Mouse (Mus musculus) liver, embryonic 13.5 days (tissue): Measurements from ENCODE around the gene Rfpl4. TPM values are rescaled to one million over a fixed set of nuclear protein-coding genes. Genes with fewer than 3 reads are reported as not detected.
"Not testable (repeated sequence)": the region's sequence is repeated elsewhere in the genome, so short reads cannot be mapped to it uniquely, and the experiment has no call there.

Source experiments
- ATAC-seq: fragments of 200-750 bp; cut with Nextera tagmentation; 2 replicates; pipeline ENCODE4 v1.8.0; 2017; ENCODE audit warnings: low read depth, mild to moderate bottlenecking, moderate number of reproducible peaks, moderate library complexity
- DNase-seq: peaks from one replicate; pipeline ENCODE4 v3.0.0; 2022
- H3K27ac ChIP-seq: fragments of 300-500 bp; sonication (generic); 2 replicates; pipeline ENCODE4 v1.5.1; 2015; ENCODE audit warnings: moderate library complexity, mild to moderate bottlenecking, inconsistent platforms
- H3K27me3 ChIP-seq: fragments of 300-500 bp; sonication (generic); 2 replicates; pipeline ENCODE4 v1.6.1; 2015; ENCODE audit warnings: mild to moderate bottlenecking, inconsistent platforms
- H3K36me3 ChIP-seq: fragments of 300-500 bp; sonication (generic); 2 replicates; pipeline ENCODE4 v1.6.1; 2015; ENCODE audit warnings: mild to moderate bottlenecking, inconsistent platforms
- H3K4me1 ChIP-seq: fragments of 300-500 bp; sonication (generic); replicated peaks from 2 replicates; pipeline ENCODE4 v1.6.1; 2015; ENCODE audit warnings: inconsistent platforms
- H3K4me2 ChIP-seq: fragments of 300-500 bp; sonication (generic); 2 replicates; pipeline ENCODE4 v1.6.1; 2015; ENCODE audit warnings: inconsistent platforms, mild to moderate bottlenecking, moderate library complexity
- H3K4me3 ChIP-seq: fragments of 300-500 bp; sonication (generic); replicated peaks from 2 replicates; pipeline ENCODE4 v1.5.1; 2015; ENCODE audit warnings: mild to moderate bottlenecking, inconsistent platforms
- H3K9ac ChIP-seq: fragments of 300-500 bp; sonication (generic); 2 replicates; pipeline ENCODE4 v1.6.1; 2015; ENCODE audit warnings: mild to moderate bottlenecking, inconsistent platforms
- H3K9me3 ChIP-seq: fragments of 300-500 bp; sonication (generic); replicated peaks from 2 replicates; pipeline ENCODE4 v1.6.1; 2016; ENCODE audit warnings: inconsistent platforms
- WGBS: fragments of 180-500 bp; shearing (Covaris S2); methylation state at CpG from one replicate; pipeline ENCODE4 v1.1.7; 2015; ENCODE audit not compliant: insufficient replicate concordance; 5-methylcytosine and 5-hydroxymethylcytosine counted together
- polyA plus RNA-seq: library from polyadenylated mRNA; unstranded; fragments of >200 nt; fragmentation: Nextera tagmentation; extraction: Ambion mirVana; gene quantifications from 2 replicates; pipeline ENCODE4 v1.2.1, GENCODE M21; 2015

Gene Rfpl4
- not detected in 2 replicates for polyA plus RNA-seq

GRCm38 (mm10) chr7:5116850-5117249, at the start of gene Rfpl4:
Rfpl4 (minus strand) TSS chr7:5116950.
- WGBS = 69% methylated on average over 3 of the region's 3 CpGs
- no peak within 1 kb of the TSS for H3K4me2 ChIP-seq
- 0 out of 2 replicates have a peak, but pooled peaks cover 5% of the 10 kb centered on the region for H3K27me3 ChIP-seq
- no peaks in the 10 kb centered on the region for H3K9me3 ChIP-seq
- H3K4me1 ChIP-seq = no peaks in the 10 kb centered on the region
- no peak within 1 kb of the TSS for H3K4me3 ChIP-seq
- H3K36me3 ChIP-seq = no peaks in the 10 kb centered on the region
- H3K9ac ChIP-seq = no peak within 1 kb of the TSS
- DNase-seq (no peak), ATAC-seq (no peak)
- H3K27ac ChIP-seq = no peak within 1 kb of the TSS

GRCm38 (mm10) chr7:5149570-5149969, 32.8 kb upstream of the Rfpl4 start, which contains the start of gene Vmn1r55:
Vmn1r55 (minus strand) TSS chr7:5149670.
- not testable (repeated sequence) for H3K27me3 ChIP-seq, DNase-seq, ATAC-seq, H3K4me2 ChIP-seq, H3K9ac ChIP-seq, H3K27ac ChIP-seq, H3K4me3 ChIP-seq, H3K9me3 ChIP-seq, H3K4me1 ChIP-seq, H3K36me3 ChIP-seq

- Histone ChIP-seq H3K4me2 (peak within 1 kb of the TSS; percentile 61), H3K36me3 (no peaks in the 10 kb centered on the region), H3K4me1 (peaks cover 8% of the 10 kb centered on the region; the same call in 1 of the 2 replicates), H3K27ac (no peak within 1 kb of the TSS), H3K9me3 (no peaks in the 10 kb centered on the region), H3K9ac (peak within 1 kb of the TSS; percentile 46), H3K27me3 (0 out of 2 replicates have a peak, but pooled peaks cover 5% of the 10 kb centered on the region), H3K4me3 (peak within 1 kb of the TSS; percentile 44)
- DNase-seq (peak; percentile 53), ATAC-seq (peak; percentile 82)
- WGBS = 13% methylated on average over 42 of the region's 42 CpGs
Observed at GRCm38 (mm10) chr7:5125549-5126406, 9.0 kb upstream of the Rfpl4 start, which contains the start of gene Rasl2-9. Rasl2-9 (minus strand) TSS chr7:5125950.

GRCm38 (mm10) chr7:5125078-5125477, 8.3 kb upstream of the Rfpl4 start:
- H3K4me3 ChIP-seq = no peak overlapping the region

GRCm38 (mm10) chr7:5112701-5113100, 4.0 kb downstream of the Rfpl4 start:
- 25% methylated on average over 3 of the region's 3 CpGs for WGBS
- no peak for DNase-seq
- Histone ChIP-seq H3K27me3 (no peaks in the 10 kb centered on the region), H3K27ac (no peak overlapping the region), H3K4me3 (no peak overlapping the region), H3K36me3 (no peaks in the 10 kb centered on the region), H3K4me1 (no peaks in the 10 kb centered on the region), H3K9me3 (no peaks in the 10 kb centered on the region), H3K9ac (no peak overlapping the region), H3K4me2 (no peak overlapping the region)
- no peak for ATAC-seq

More at GRCm38 (mm10) chr7:5125078-5125477, 8.3 kb upstream of the Rfpl4 start:
- peak overlapping the region; percentile 61 for H3K4me2 ChIP-seq
- no peak for ATAC-seq
- 0 out of 2 replicates have a peak, but pooled peaks cover 5% of the 10 kb centered on the region for H3K27me3 ChIP-seq
- peaks cover 8% of the 10 kb centered on the region; the same call in 1 of the 2 replicates for H3K4me1 ChIP-seq
- no peaks in the 10 kb centered on the region for H3K9me3 ChIP-seq
- no peak for DNase-seq
- H3K9ac ChIP-seq = no peak overlapping the region
- 67% methylated on average over 8 of the region's 8 CpGs for WGBS
- no peak overlapping the region for H3K27ac ChIP-seq
- no peaks in the 10 kb centered on the region for H3K36me3 ChIP-seq

GRCm38 (mm10) chr7:5109301-5109700, 7.4 kb downstream of the Rfpl4 start:
- Histone ChIP-seq H3K4me1 (no peaks in the 10 kb centered on the region), H3K27me3 (no peaks in the 10 kb centered on the region), H3K36me3 (no peaks in the 10 kb centered on the region), H3K4me3 (no peak overlapping the region), H3K9me3 (no peaks in the 10 kb centered on the region), H3K9ac (no peak overlapping the region), H3K4me2 (no peak overlapping the region), H3K27ac (no peak overlapping the region)
- ATAC-seq = no peak
- 78% methylated on average over 8 of the region's 8 CpGs for whole genome bisulfite sequencing
- DNase-seq = no peak

GRCm38 (mm10) chr7:5108272-5108671, 8.5 kb downstream of the Rfpl4 start:
- WGBS = 47% methylated on average over 4 of the region's 4 CpGs
- H3K27ac ChIP-seq = no peak overlapping the region
- no peaks in the 10 kb centered on the region for H3K9me3 ChIP-seq
- H3K4me2 ChIP-seq = no peak overlapping the region
- H3K4me1 ChIP-seq = no peaks in the 10 kb centered on the region
- no peak overlapping the region for H3K4me3 ChIP-seq
- no peaks in the 10 kb centered on the region for H3K36me3 ChIP-seq
- no peak overlapping the region for H3K9ac ChIP-seq
- no peak for DNase-seq
- no peak for ATAC-seq
- no peaks in the 10 kb centered on the region for H3K27me3 ChIP-seq

- H3K27ac ChIP-seq = no peak overlapping the region
- no peaks in the 10 kb centered on the region for H3K4me1 ChIP-seq
- no peak overlapping the region for H3K4me2 ChIP-seq
- no peak overlapping the region for H3K4me3 ChIP-seq
- no peaks in the 10 kb centered on the region for H3K27me3 ChIP-seq
- 66% methylated on average over 2 of the region's 2 CpGs for WGBS
- ATAC-seq (no peak), DNase-seq (no peak)
- H3K36me3 ChIP-seq = peaks cover 17% of the 10 kb centered on the region
- no peaks in the 10 kb centered on the region for H3K9me3 ChIP-seq
- H3K9ac ChIP-seq = no peak overlapping the region
Observed at GRCm38 (mm10) chr7:5102564-5102963, 14.2 kb downstream of the Rfpl4 start.

GRCm38 (mm10) chr7:5101066-5101663, 15.6 kb downstream of the Rfpl4 start:
- no peak overlapping the region for H3K4me3 ChIP-seq
- H3K9ac ChIP-seq = no peak overlapping the region
- WGBS = 32% methylated on average over 10 of the region's 10 CpGs
- no peak overlapping the region for H3K4me2 ChIP-seq
- no peaks in the 10 kb centered on the region for H3K9me3 ChIP-seq
- no peak overlapping the region for H3K27ac ChIP-seq
- DNase-seq (no peak), ATAC-seq (peak; percentile 48; the same call in 1 of the 2 replicates)
- H3K4me1 ChIP-seq = no peaks in the 10 kb centered on the region
- H3K27me3 ChIP-seq = no peaks in the 10 kb centered on the region
- peaks cover 31% of the 10 kb centered on the region for H3K36me3 ChIP-seq

GRCm38 (mm10) chr7:5099796-5100195, 17.0 kb downstream of the Rfpl4 start:
- peaks cover 45% of the 10 kb centered on the region for H3K36me3 ChIP-seq
- no peak overlapping the region for H3K9ac ChIP-seq
- no peak for ATAC-seq
- WGBS = 75% methylated on average over 3 of the region's 3 CpGs
- H3K4me3 ChIP-seq = no peak overlapping the region
- no peaks in the 10 kb centered on the region for H3K9me3 ChIP-seq
- H3K4me2 ChIP-seq = no peak overlapping the region
- DNase-seq = no peak
- no peaks in the 10 kb centered on the region for H3K27me3 ChIP-seq
- no peaks in the 10 kb centered on the region for H3K4me1 ChIP-seq
- no peak overlapping the region for H3K27ac ChIP-seq

GRCm38 (mm10) chr7:5098769-5099168, 18.0 kb downstream of the Rfpl4 start:
- DNase-seq (no peak), ATAC-seq (no peak)
- Histone ChIP-seq H3K4me1 (no peaks in the 10 kb centered on the region), H3K9ac (no peak overlapping the region), H3K4me3 (no peak overlapping the region), H3K27ac (no peak overlapping the region), H3K4me2 (no peak overlapping the region), H3K27me3 (no peaks in the 10 kb centered on the region), H3K36me3 (peaks cover 55% of the 10 kb centered on the region), H3K9me3 (no peaks in the 10 kb centered on the region)
- 74% methylated on average over 5 of the region's 5 CpGs for WGBS
